Mouse (Mus musculus) cortical plate, adult 2 months (tissue): ENCODE measurements around the gene Pla2g2d.

Source experiments
- CTCF ChIP-seq: fragments of 200-500 bp; IDR thresholded peaks from 2 replicates; pipeline ENCODE4 v1.5.1; 2011; ENCODE audit warnings: mild to moderate bottlenecking, control low read depth, low read length; ENCODE audit not compliant: insufficient read depth; ENCODE audit errors: extremely low read depth
- POLR2A ChIP-seq: fragments of 200-500 bp; IDR thresholded peaks from 2 replicates; pipeline ENCODE4 v1.6.1; 2011; ENCODE audit warnings: mild to moderate bottlenecking, low read length, control low read depth; ENCODE audit not compliant: insufficient read depth; ENCODE audit errors: extremely low read depth

- no peak for TF ChIP-seq POLR2A
- peak; percentile 77 for TF ChIP-seq CTCF
Observed at GRCm38 (mm10) chr4:138793276-138793675, 17.7 kb downstream of the Pla2g2d start.
